Mouse (Mus musculus) left cerebral cortex, adult 2 months (tissue): ENCODE results near the gene Maats1. TPM values are rescaled to one million over a fixed set of nuclear protein-coding genes. Genes with fewer than 3 reads are reported as not detected.

ENCODE experiments used
- DNase-seq, 2 experiments: peaks; one replicate each; pipeline ENCODE4 v3.0.0; 2021 to 2022; ENCODE audit warnings: low spot score in 2 of 2, mixed read lengths in 1 of 2; ENCODE audit errors: extremely low spot score in 1 of 2
- H3K27ac ChIP-seq: fragments of 200-600 bp; 2 replicates; pipeline ENCODE4 v1.8.1; 2022
- H3K4me3 ChIP-seq: fragments of 200-600 bp; 2 replicates; pipeline ENCODE4 v1.8.1; 2022
- CTCF ChIP-seq: fragments of 200-600 bp; IDR thresholded peaks from 2 replicates; pipeline ENCODE4 v1.8.1; 2022; ENCODE audit warnings: antibody characterized with exemption, mild to moderate bottlenecking, moderate library complexity
- intact Hi-C: fragments of 180-260 bp; cut with DNase I; formaldehyde crosslinking; loops from one replicate; pipeline ENCODE4 v1.15.1; 2025
- total RNA-seq, 2 experiments: library from RNA; stranded (reverse); gene quantifications; 2 replicates each; pipeline ENCODE4 v1.2.3; 2021

The Maats1 gene
- total RNA-seq, 2 experiments from 2014 or later, result 1.2 to 1.6 TPM

DNA sequence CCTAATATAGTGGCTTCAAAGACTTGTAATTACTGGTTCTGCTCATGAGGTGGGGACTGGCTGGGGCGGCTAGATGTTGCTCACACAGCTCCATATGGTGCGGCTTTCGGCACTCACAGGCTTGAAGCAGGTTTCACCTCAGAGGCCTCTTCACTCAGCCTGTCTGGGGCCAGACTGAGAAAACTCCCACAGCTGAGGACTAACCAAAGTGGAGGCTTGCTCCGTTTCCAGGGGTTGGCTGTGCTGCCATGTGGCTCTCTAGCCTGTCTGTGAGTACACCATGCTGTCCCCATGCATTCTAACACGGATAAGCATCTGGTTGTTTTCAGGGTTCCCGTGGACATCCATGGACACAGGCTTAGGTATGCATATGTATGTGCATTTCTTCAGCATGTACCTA lies 36.6 kb upstream of the Maats1 start:
- no peak for TF ChIP-seq CTCF
- Histone ChIP-seq H3K4me3 (no peak overlapping the region), H3K27ac (no peak overlapping the region)
- no peak for DNase-seq
- intact Hi-C loops, result loop anchor here (5.0 kb wide), 1 partner anchor 104 kb away; no protein-coding TSS in a partner anchor

DNA sequence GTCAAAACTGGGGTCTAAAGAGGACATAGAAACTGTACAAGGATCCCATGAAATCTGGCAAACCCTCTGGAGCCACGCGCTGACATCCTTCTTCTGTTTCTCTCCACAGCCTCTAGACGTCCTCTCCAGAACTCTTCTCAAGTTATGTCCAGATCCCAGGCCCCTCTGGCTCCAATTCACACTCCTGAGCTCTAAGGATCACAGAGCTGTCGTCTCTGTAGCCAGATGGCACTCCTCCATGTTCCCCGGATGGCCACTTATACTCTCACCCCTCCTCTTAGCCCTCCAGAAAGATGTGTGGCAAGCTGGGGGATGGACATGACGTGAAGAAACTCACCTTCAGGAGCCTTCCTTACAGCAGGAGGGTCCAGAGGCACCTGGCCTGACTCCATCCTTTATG lies 35.6 kb upstream of the Maats1 start:
- H3K4me3 ChIP-seq, result no peak overlapping the region
- intact Hi-C loops, result loop anchor here (2.0 to 5.0 kb wide), 2 partner anchors 75 to 105 kb away; partner anchors contain the start of gene Adprh
- H3K27ac ChIP-seq, result no peak overlapping the region
- TF ChIP-seq CTCF, result no peak
- no peak for DNase-seq

DNA sequence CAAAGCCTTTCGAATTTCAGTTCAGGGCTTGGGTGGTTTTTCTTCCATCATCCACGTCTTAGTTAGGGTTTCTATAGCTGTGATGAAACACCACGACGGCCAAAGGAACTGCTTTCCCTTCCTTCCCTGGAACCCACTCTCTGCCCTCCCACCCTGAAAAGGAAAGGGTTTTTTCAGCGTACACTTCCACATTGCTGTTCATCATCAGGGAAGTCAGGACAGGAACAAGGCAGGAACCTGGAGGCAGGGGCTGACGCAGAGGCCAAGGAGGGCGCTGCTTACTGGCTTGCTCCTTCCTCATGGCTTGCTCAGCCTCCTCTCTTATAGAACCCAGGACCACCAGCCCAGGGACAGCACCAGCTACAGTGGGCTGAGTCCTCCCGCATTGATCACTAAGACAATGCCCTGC lies 34.9 kb upstream of the Maats1 start:
- intact Hi-C loops, result loop anchor here (2.0 to 5.0 kb wide), 2 partner anchors 76 to 105 kb away; partner anchors contain the start of gene Adprh
- TF ChIP-seq CTCF, result no peak
- peak overlapping the region; percentile 48 for H3K4me3 ChIP-seq

DNA sequence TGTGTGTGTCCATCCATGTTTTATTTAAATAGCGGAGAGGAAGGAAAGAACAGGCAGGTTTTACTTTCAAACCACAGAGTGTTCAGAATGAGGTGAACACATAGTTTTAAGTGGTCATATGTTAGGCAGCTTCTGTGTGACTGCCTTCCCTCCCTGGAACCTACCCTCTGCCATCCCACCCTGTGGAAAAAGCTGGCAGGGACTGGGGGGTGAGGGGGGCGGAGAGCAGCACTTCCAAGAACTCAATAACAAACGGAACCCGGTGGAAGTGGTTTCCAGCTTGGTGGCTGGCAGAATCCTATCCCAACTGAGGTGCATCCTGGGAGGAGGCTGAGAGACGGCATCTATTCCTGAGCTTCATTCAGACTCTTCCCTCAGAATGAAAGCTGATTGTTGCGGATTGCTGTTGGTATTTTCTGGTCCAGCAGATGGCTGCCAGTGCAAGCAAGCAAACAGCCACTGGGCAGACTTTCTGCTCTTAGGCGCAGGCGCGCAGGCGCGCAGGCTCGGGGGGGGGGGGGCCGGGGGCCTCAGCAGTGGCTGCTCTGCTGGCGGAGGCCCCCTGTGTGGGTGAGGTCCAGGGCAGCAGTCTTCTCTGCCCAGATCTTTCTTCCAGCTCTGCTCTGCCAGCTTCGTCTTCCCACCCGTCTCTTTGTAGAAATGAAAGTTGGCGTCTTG lies 34.4 kb upstream of the Maats1 start:
- H3K27ac ChIP-seq, result peak overlapping the region; percentile 87
- intact Hi-C loops, result loop anchor here (2.0 to 5.0 kb wide), 2 partner anchors 76 to 106 kb away; partner anchors contain the start of gene Adprh
- TF ChIP-seq CTCF, result peak; percentile 51
- DNase-seq, result peak; percentile 30 to 43
- peak overlapping the region; percentile 48 for H3K4me3 ChIP-seq

More for the DNA sequence above, 34.9 kb upstream of the Maats1 start:
- no peak for DNase-seq
- H3K27ac ChIP-seq, result peak overlapping the region; percentile 87

DNA sequence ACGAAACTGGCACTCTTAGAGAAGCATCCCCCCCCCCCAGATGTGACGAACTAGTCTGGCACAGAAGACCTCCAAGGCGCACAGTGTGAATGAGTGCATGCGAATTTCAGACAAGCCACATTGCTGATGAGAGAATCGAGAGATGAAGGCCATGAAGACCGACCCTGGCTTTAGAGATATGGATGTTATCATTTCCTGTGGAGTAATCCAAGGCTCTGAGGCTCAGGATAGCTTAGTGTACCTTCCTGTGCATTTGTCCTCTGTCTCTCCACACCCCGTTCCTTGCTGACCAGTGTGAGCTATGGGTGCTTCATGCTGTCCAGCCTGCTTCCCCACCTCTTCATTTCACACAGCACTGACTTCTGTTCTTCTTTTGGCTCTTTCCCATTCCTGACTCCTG lies 33.2 kb upstream of the Maats1 start:
- TF ChIP-seq CTCF, result no peak
- no peak for DNase-seq
- intact Hi-C loops, result loop anchor here (5.0 kb wide), 1 partner anchor 107 kb away; no protein-coding TSS in a partner anchor
- H3K27ac ChIP-seq, result no peak overlapping the region
- no peak overlapping the region for H3K4me3 ChIP-seq

DNA sequence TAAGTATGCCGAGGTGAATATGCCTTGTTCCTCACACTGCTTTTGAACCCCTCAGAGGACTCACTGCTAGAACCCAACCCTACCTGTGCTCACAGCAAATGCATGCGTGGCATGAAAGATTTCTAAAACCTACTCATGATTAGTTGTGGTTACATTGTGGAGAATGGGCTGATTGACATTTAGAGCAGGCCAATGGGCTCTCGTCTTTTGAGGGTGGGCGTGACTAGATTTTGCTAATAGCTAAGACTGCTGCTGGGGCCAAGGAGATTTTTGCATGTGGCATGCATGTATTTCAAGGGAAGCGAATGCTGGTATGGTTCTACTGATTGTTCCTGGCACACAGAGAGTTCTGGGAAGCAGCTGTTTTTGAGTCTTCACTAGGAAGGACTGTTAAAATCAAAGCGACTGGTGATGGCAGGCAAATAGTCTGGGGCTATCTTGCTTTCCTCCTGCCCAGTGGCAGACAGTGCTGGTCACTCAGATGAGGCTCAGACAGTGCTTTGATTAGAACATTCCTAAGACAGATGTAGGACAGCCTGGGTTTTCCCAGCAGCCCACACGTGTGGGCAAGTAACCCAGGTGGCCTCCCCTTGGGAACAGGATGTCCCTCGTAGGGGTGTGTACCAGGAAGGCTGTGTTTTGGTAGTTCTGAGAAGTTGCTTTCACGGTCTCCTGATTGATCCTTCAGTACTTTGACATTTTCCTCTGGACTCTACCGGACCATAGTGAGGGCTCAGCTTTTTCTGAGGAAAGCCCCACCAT lies 32.6 kb upstream of the Maats1 start:
- TF ChIP-seq CTCF, result no peak
- no peak for DNase-seq
- no peak overlapping the region for H3K4me3 ChIP-seq
- intact Hi-C loops, result loop anchor here (5.0 kb wide), 1 partner anchor 108 kb away; no protein-coding TSS in a partner anchor
- H3K27ac ChIP-seq, result no peak overlapping the region

DNA sequence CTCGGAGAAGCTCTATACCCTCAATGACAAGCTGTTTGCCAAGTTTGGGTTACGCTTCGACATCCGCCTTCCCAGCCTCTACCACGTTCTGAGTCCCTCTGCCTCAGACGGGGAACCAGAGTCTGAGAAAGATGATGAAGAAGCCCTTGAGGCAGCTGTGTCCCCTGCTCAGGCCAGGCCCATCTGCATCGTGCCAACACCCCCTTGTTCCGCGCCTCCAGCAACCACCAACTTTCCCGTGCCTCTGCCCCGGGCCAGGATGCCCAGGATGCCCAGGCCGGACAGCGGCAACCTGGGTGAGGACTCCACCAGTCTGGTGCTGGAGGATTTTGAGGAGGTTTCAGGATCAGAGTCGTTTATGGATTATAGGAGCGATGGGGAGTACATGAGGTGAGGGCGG lies 32.0 kb upstream of the Maats1 start:
- TF ChIP-seq CTCF, result no peak
- intact Hi-C loops, result no loop called here
- Histone ChIP-seq H3K27ac (no peak overlapping the region), H3K4me3 (no peak overlapping the region)
- DNase-seq, result no peak

DNA sequence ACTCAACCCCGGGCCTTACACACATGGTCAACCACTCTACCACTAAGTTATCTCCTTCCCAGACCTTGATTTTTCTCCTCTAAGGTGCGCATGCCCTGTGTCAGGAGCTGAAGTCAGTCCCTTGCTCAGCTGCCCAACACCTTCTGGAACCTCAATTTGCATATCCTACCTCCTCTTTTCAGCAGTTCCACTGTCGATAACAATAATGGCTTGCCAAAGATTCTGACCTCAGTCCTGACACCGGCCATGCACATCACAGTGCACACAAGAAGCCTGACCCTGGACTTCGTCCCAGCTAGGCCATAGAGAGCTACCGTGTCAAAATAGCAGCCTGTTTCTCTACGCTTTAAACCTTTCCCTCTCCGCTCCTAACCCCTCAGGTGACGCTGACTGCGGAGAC lies 31.5 kb upstream of the Maats1 start:
- DNase-seq, result no peak
- Histone ChIP-seq H3K27ac (no peak overlapping the region), H3K4me3 (no peak overlapping the region)
- intact Hi-C loops, result no loop called here
- TF ChIP-seq CTCF, result no peak

DNA sequence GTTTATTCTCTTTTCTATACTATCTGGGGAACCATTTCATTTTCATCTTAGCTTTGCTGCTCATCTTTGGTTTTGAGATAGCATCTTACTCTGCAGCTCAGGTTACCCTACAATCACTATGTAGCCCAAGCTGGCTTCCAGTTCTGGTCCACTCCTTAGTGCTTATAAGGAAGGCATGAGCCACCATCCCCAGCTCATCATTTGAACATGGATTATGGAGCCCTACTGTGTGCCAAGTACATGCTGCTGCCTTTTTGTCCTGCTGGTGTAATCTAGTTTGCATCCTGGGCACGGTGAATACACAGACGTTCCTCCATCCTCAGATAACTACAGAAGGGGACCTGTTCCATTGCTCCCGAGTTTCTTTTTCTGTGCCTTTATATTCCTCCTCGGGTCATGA lies 30.9 kb upstream of the Maats1 start:
- Histone ChIP-seq H3K27ac (no peak overlapping the region), H3K4me3 (no peak overlapping the region)
- TF ChIP-seq CTCF, result no peak
- DNase-seq, result no peak
- intact Hi-C loops, result no loop called here

DNA sequence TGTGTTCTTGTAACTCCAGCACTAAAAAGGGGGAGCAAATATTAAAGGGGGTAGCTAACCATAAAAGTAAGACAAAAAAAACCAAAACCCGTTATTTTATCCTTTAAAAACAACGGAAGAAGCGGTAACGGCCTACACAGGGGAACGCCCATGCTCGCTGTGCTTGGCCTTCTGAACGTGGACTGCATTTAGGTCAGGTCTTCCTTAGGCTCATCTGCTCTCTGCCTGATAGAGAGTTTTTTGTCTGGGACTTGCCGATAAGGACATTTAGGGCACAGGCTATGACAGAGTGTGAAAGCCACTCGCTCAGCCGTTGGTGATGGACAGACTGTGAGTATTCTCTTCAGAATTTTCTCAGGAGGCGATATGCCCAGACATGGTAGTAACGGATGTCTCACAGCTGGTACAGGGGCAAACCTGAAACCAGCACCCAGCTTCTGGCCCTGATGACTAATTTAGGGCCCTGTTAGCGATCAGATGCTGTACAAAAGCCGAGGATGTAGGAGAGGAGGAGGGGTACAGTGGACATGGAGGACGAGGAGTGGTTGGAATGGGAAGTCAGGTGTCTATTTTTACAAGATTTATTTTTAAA lies 29.9 kb upstream of the Maats1 start:
- DNase-seq, result no peak
- Histone ChIP-seq H3K4me3 (no peak overlapping the region), H3K27ac (no peak overlapping the region)
- intact Hi-C loops, result no loop called here
- no peak for TF ChIP-seq CTCF

DNA sequence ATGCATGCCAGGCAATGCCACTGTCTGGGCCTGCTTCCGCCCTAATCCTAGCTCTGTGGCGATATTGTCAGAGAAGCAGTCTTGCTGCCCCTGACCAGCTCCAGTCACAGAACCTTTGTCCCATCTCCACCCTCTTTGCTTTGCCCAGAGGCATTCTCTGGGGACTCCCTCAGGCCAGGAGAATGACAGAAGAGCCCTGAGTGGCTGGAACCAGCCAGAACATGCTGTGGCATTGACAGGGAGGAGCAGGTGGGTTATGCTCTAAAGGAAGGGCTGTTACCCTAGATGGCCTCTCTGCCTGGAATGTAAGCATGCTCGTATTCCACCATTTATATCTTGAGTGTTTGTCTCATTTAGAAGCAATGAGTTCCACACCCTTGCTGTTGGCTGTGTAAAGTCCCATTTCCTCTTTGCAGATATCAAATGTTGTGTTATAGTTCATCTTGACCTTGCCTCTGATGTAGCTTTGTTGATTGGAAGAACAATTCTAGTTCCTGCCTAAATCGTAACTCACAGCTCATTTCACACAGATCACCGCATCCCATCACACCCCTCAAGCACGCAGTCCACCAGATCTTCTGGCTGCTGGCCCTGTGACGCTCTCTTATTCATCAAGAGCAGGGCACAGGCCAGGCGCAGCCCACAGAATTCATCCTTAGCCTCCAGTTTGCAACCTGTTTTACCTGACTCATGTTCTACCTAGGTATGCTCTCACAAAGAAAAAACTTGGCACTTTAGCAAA lies 28.9 kb upstream of the Maats1 start:
- no peak for TF ChIP-seq CTCF
- Histone ChIP-seq H3K27ac (no peak overlapping the region), H3K4me3 (no peak overlapping the region)
- DNase-seq, result no peak
- intact Hi-C loops, result no loop called here
